ENCODE assay signal across 8 mouse cellular contexts in the genomic region with DNA sequence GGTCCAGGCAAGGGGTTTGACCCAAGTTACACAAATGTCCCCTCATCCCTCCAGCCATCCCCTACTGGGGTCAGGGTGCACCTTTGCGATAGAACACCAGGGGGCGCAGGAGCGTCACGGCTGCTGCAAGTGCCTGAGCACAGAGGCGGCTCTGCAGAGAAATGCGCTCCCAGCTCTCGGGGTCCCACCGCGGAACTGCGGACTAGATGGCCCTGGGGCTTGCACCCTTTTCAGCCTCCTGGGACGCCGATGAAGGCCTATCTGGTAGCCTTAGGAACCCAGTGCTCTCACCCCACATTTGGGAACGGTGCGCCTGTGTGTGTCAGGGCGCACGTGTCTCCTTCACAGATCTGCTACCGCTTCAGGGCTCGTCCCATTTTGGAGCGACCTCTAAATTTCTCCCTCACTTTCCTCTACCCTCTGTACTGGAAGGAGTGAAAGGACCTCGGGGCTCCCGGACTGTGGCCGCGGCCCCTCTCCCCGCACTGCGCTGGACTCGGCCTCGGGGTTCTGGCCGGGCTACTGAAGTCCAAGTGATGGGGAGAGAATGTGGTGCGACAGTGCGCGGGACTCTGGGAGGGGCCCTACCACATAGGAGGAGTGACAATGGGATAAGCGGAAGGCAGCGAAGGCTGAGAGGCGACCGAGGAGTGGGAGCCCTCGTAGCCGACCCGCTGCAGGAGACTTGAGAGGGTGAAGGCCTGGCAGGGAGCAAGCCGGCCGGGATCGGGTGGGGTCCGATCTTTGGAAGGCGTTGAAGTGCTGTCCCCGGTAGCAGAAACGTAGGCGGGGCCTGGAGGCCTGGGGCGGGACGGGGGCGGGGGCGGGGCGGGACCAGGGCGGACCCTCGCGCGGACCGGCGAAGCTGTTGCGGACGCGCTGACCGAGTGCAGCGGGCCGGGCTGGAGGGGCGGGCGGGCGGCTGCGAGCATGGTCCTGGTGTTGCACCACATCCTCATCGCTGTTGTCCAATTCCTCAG. TPM values are rescaled to one million over a fixed set of nuclear protein-coding genes. Genes with fewer than 3 reads are reported as not detected.
A peak's percentile ranks its signal among the peaks of the same experiment; 100 is the strongest.
DNase-seq lines count a peak whose midpoint lies in the region; ATAC-seq and TF ChIP-seq lines count a peak whose summit lies in the region.

No protein-coding gene starts in this region.

- peaks cover 8% of the 10 kb centered on the region for H3K27me3 ChIP-seq in embryonic facial prominence, embryonic 11.5 days (ENCODE audit: control insufficient read depth, insufficient read depth, low read length)
- no peaks in the 10 kb centered on the region for H3K27me3 ChIP-seq in heart, adult 2 months (ENCODE audit: control insufficient read depth, insufficient read depth, low read length)
- H3K27me3 ChIP-seq in kidney, adult 2 months (replicated peaks; ENCODE audit: control insufficient read depth, insufficient read depth, low read length): no peaks in the 10 kb centered on the region
- peaks cover 40% of the 10 kb centered on the region for H3K27me3 ChIP-seq in limb, embryonic 12.5 days
- H3K27me3 ChIP-seq in midbrain, embryonic 14.5 days (ENCODE audit: control insufficient read depth, insufficient read depth, low read length): peaks cover 11% of the 10 kb centered on the region; the same call in 1 of the 2 replicates

- peak; percentile 84; the same call in 1 of the 2 replicates for TF ChIP-seq EP300 in heart, adult 2 months (IDR thresholded peaks at IDR 0.05; ENCODE audit: insufficient read depth, low read depth, low read length)

- no peaks in the 10 kb centered on the region for H3K9me3 ChIP-seq in embryonic facial prominence, embryonic 11.5 days (replicated peaks; ENCODE audit: control insufficient read depth, low read length)
- no peaks in the 10 kb centered on the region for H3K9me3 ChIP-seq in limb, embryonic 12.5 days
- no peaks in the 10 kb centered on the region for H3K9me3 ChIP-seq in midbrain, embryonic 14.5 days (ENCODE audit: control insufficient read depth, low read length)

- peak; percentile 72 for ATAC-seq in embryonic facial prominence, embryonic 11.5 days (replicated peaks; ENCODE audit: insufficient number of reproducible peaks, low FRiP score, low TSS enrichment, low read depth)
- ATAC-seq in limb, embryonic 12.5 days (ENCODE audit: insufficient number of reproducible peaks, insufficient read depth, low FRiP score, low TSS enrichment, low read depth): peak; percentile 74
- peak; percentile 78 for ATAC-seq in midbrain, embryonic 14.5 days (ENCODE audit: low FRiP score, low TSS enrichment)

- peak; percentile 58; the same call in 1 of the 2 replicates for TF ChIP-seq POLR2A in heart, adult 2 months (IDR thresholded peaks at IDR 0.05; ENCODE audit: insufficient read depth, low read depth, low read length)
- TF ChIP-seq POLR2A in kidney, adult 2 months (IDR thresholded peaks at IDR 0.05; ENCODE audit: low read depth, low read length): no peak

- peak; percentile 99; the same call in 1 of the 2 replicates for TF ChIP-seq CTCF in heart, adult 2 months (IDR thresholded peaks at IDR 0.05)
- TF ChIP-seq CTCF in kidney, adult 2 months (conservative IDR thresholded peaks at IDR 0.05; ENCODE audit: insufficient read depth, insufficient read length, low read depth, low read length): peak; percentile 94

- H3K4me1 ChIP-seq in embryonic facial prominence, embryonic 11.5 days (ENCODE audit: control insufficient read depth, insufficient read depth, low read length): no peaks in the 10 kb centered on the region
- peaks cover 6% of the 10 kb centered on the region for H3K4me1 ChIP-seq in heart, adult 2 months (ENCODE audit: control insufficient read depth, insufficient read depth, low read length)
- H3K4me1 ChIP-seq in kidney, adult 2 months (ENCODE audit: control insufficient read depth, insufficient read depth, low read length): no peaks in the 10 kb centered on the region
- peaks cover 5% of the 10 kb centered on the region; the same call in 1 of the 2 replicates for H3K4me1 ChIP-seq in limb, embryonic 12.5 days (replicated peaks)
- no peaks in the 10 kb centered on the region for H3K4me1 ChIP-seq in midbrain, embryonic 14.5 days (ENCODE audit: control insufficient read depth, insufficient read depth, low read length)

- H3K36me3 ChIP-seq in embryonic facial prominence, embryonic 11.5 days (replicated peaks; ENCODE audit: control insufficient read depth, insufficient read depth, low read depth, low read length): no peaks in the 10 kb centered on the region
- no peaks in the 10 kb centered on the region for H3K36me3 ChIP-seq in heart, adult 2 months (ENCODE audit: control insufficient read depth, insufficient read depth, low read length)
- no peaks in the 10 kb centered on the region for H3K36me3 ChIP-seq in kidney, adult 2 months (ENCODE audit: control insufficient read depth, insufficient read depth, low read length)
- no peaks in the 10 kb centered on the region for H3K36me3 ChIP-seq in limb, embryonic 12.5 days
- no peaks in the 10 kb centered on the region for H3K36me3 ChIP-seq in midbrain, embryonic 14.5 days (ENCODE audit: control insufficient read depth, insufficient read depth, low read length)

- peak overlapping the region; percentile 18 for H3K9ac ChIP-seq in embryonic facial prominence, embryonic 11.5 days (replicated peaks; ENCODE audit: low read length)
- H3K9ac ChIP-seq in heart, adult 2 months (ENCODE audit: low read depth, low read length): peak overlapping the region; percentile 78
- H3K9ac ChIP-seq in limb, embryonic 12.5 days (replicated peaks): peak overlapping the region; percentile 51
- peak overlapping the region; percentile 58 for H3K9ac ChIP-seq in midbrain, embryonic 14.5 days (replicated peaks; ENCODE audit: low read length)

- peak overlapping the region; percentile 35 for H3K4me3 ChIP-seq in embryonic facial prominence, embryonic 11.5 days (ENCODE audit: low read depth, low read length)
- H3K4me3 ChIP-seq in heart, adult 2 months: peak overlapping the region; percentile 71
- H3K4me3 ChIP-seq in kidney, adult 2 months (ENCODE audit: insufficient read depth, low read depth, low read length): peak overlapping the region; percentile 72
- peak overlapping the region; percentile 56 for H3K4me3 ChIP-seq in limb, embryonic 12.5 days (replicated peaks)
- H3K4me3 ChIP-seq in midbrain, embryonic 14.5 days (replicated peaks; ENCODE audit: low read depth, low read length): peak overlapping the region; percentile 53

- H3K4me2 ChIP-seq in embryonic facial prominence, embryonic 11.5 days (ENCODE audit: low read depth, low read length): peak overlapping the region; percentile 96
- peak overlapping the region; percentile 98 for H3K4me2 ChIP-seq in limb, embryonic 12.5 days
- peak overlapping the region; percentile 96 for H3K4me2 ChIP-seq in midbrain, embryonic 14.5 days (ENCODE audit: low read length)

- under 1% methylated on average over 68 of the region's 68 CpGs for WGBS in embryonic facial prominence, embryonic 11.5 days
- WGBS in heart, adult 2 months: 1% methylated on average over 63 of the region's 68 CpGs
- 1% methylated on average over 66 of the region's 68 CpGs for WGBS in kidney, adult 2 months
- WGBS in limb, embryonic 12.5 days: under 1% methylated on average over 63 of the region's 68 CpGs
- under 1% methylated on average over 64 of the region's 68 CpGs for WGBS in midbrain, embryonic 14.5 days

- H3K27ac ChIP-seq in embryonic facial prominence, embryonic 11.5 days (replicated peaks; ENCODE audit: low read depth, low read length): no peak overlapping the region
- peak overlapping the region; percentile 77 for H3K27ac ChIP-seq in heart, adult 2 months
- no peak overlapping the region for H3K27ac ChIP-seq in kidney, adult 2 months (ENCODE audit: insufficient read depth, low read depth, low read length)
- H3K27ac ChIP-seq in limb, embryonic 12.5 days: no peak overlapping the region
- no peak overlapping the region for H3K27ac ChIP-seq in midbrain, embryonic 14.5 days (replicated peaks; ENCODE audit: low read depth, low read length)

- H3K79me2 ChIP-seq in heart, adult 2 months (replicated peaks; ENCODE audit: control insufficient read depth, insufficient read depth, low read length): 0 out of 2 replicates have a peak, but pooled peaks cover 1% of the 10 kb centered on the region

- peak; percentile 89 for DNase-seq in 3134 (ENCODE audit: extremely low read depth, insufficient read length, low spot score)
- peak; percentile 93 for DNase-seq in adrenal gland, postnatal 25 days
- peak; percentile 88 for DNase-seq in embryonic facial prominence, embryonic 11.5 days (ENCODE audit: low spot score)
- DNase-seq in heart, adult 2 months: peak; percentile 89 to 95
- DNase-seq in kidney, adult 2 months: peak; percentile 84
- peak; percentile 92 for DNase-seq in midbrain, embryonic 14.5 days
- peak; percentile 75 to 92 for DNase-seq in spleen, adult 18-20 months

- intact Hi-C loops in heart, adult 2 months (cut with DNase I): loop anchor here (1.0 to 2.0 kb wide), 4 partner anchors 15 to 91 kb away; no protein-coding TSS in a partner anchor

RNA-seq across cellular contexts. Expression of a gene that starts 29.2 kb away (rescaled TPM):
- total RNA-seq in adrenal gland, postnatal 25 days (2021): 161 and 169 TPM in 2 replicates
- 10.6 and 18.6 TPM in 2 replicates for polyA plus RNA-seq in embryonic facial prominence, embryonic 11.5 days (2014; fragmentation: Nextera tagmentation; extraction: Ambion mirVana)
- total RNA-seq in heart, adult 2 months (2021): 10 to 100 TPM; 56.0 to 57.1 TPM
- 41.6 and 57.0 TPM in 2 replicates for polyA plus RNA-seq in heart, adult 2 months (2012; rRNA removed)
- 26.9 and 28.6 TPM in 2 replicates for polyA plus RNA-seq in kidney, adult 2 months (2012; rRNA removed)
- polyA plus RNA-seq in limb, embryonic 12.5 days (2016; fragmentation: Nextera tagmentation; extraction: Ambion mirVana): 8.9 and 9.0 TPM in 2 replicates
- polyA plus RNA-seq in midbrain, embryonic 14.5 days (2014; fragmentation: Nextera tagmentation; extraction: Ambion mirVana): 23.0 and 25.7 TPM in 2 replicates

RNA-seq across cellular contexts. Expression of a gene that starts 40.0 kb away (rescaled TPM):
- 4.2 TPM in 1 of 2 replicates, not detected in the other for total RNA-seq in adrenal gland, postnatal 25 days (2021)
- polyA plus RNA-seq in embryonic facial prominence, embryonic 11.5 days (2014; fragmentation: Nextera tagmentation; extraction: Ambion mirVana): 4.2 TPM in 1 of 2 replicates, not detected in the other
- not detected for total RNA-seq in heart, adult 2 months (2021)
- polyA plus RNA-seq in heart, adult 2 months (2012; rRNA removed): not detected in 2 replicates
- polyA plus RNA-seq in kidney, adult 2 months (2012; rRNA removed): not detected in 2 replicates
- not detected in 2 replicates for polyA plus RNA-seq in limb, embryonic 12.5 days (2016; fragmentation: Nextera tagmentation; extraction: Ambion mirVana)
- not detected in 2 replicates for polyA plus RNA-seq in midbrain, embryonic 14.5 days (2014; fragmentation: Nextera tagmentation; extraction: Ambion mirVana)

Comparison
In these comparisons a context has a peak if more than half of its experiments do, and no peak if none do; other contexts are left out.
1. H3K9ac ChIP-seq: peak in every context shown above with its lines; median percentile 78 in heart, adult 2 months; 58 in midbrain, embryonic 14.5 days; 51 in limb, embryonic 12.5 days; 18 in embryonic facial prominence, embryonic 11.5 days.